Mouse (Mus musculus): ENCODE measurements around the gene Bid.

GRCm38 (mm10) chr6:120903961-120904360, 12.7 kb downstream of the Bid start:
- TF ChIP-seq CTCF (conservative IDR thresholded peaks at IDR 0.05; ENCODE audit: insufficient read depth, insufficient read length, low read depth, low read length) = no peak
- peak; percentile 40 for TF ChIP-seq POLR2A (IDR thresholded peaks at IDR 0.05; ENCODE audit: low read depth, low read length)
